9 mouse cellular contexts compared by ENCODE assay signal in the genomic region with DNA sequence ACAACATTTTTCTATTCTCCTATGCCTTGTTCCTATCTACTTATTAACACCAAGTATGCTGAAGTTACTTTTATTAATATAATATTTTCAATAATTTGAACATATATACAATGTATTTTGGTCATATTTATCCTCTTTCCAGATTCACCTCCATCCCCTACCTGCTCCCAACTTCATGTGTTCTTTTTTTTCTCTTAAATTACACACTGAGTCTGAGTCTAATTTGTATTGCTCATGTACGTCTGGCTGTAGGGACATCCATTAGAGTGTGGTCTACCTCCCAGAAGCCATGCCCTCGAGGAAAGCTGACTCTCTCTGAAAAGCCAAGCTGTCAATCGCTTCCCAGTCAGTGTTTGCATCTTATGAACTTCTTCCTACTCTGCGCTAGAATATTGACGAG. TPM values are rescaled to one million over a fixed set of nuclear protein-coding genes. Genes with fewer than 3 reads are reported as not detected.
DNase-seq lines count a peak whose midpoint lies in the region; ATAC-seq and TF ChIP-seq lines count a peak whose summit lies in the region.
"Had no signal": no experiment of that assay in that cellular context is flagged by ENCODE, and none has a peak within 500 bp of the region (broad histone marks: within the 10 kb centered on the region; RNA-seq: fewer than 3 reads in every experiment).

A gene (plus strand): TSS at position 301 of the 400 bp plus-strand sequence.

- no peak for TF ChIP-seq CTCF in G1E (IDR thresholded peaks at IDR 0.05; ENCODE audit: low read depth, low read length)

- peaks cover 18% of the 10 kb centered on the region for H3K4me1 ChIP-seq in heart, embryonic 13.5 days
- H3K4me1 ChIP-seq in G1E (ENCODE audit: insufficient read depth, low read depth, low read length): peaks cover 21% of the 10 kb centered on the region
- H3K4me1 ChIP-seq in forebrain, embryonic 15.5 days: peaks cover 15% of the 10 kb centered on the region
- H3K4me1 ChIP-seq in liver, embryonic 15.5 days (replicated peaks): peaks cover 28% of the 10 kb centered on the region

- no peak for ATAC-seq in heart, embryonic 13.5 days (ENCODE audit: extremely low read depth, insufficient number of reproducible peaks, low FRiP score, low TSS enrichment)
- ATAC-seq in G1E (ENCODE audit: extremely low read depth, insufficient number of reproducible peaks, low FRiP score, poor library complexity, severe bottlenecking): no peak
- ATAC-seq in forebrain, embryonic 15.5 days (replicated peaks): no peak
- ATAC-seq in liver, embryonic 15.5 days (ENCODE audit: insufficient read depth): no peak

- peak within 1 kb of the TSS; percentile 89 for H3K9ac ChIP-seq in heart, embryonic 13.5 days
- H3K9ac ChIP-seq in forebrain, embryonic 15.5 days (replicated peaks): peak within 1 kb of the TSS; percentile 84
- H3K9ac ChIP-seq in liver, embryonic 15.5 days: no peak within 1 kb of the TSS

- WGBS in heart, embryonic 13.5 days: 79% methylated on average over 5 of the region's 5 CpGs
- WGBS in forebrain, embryonic 15.5 days: 78% methylated on average over 5 of the region's 5 CpGs
- 58% methylated on average over 5 of the region's 5 CpGs for WGBS in liver, embryonic 15.5 days (ENCODE audit: insufficient replicate concordance)

- no peak for DNase-seq in heart, postnatal 4 days
- DNase-seq in G1E (ENCODE audit: low spot score): no peak
- no peak for DNase-seq in urinary bladder, postnatal 4 days (ENCODE audit: low spot score in 2 of 2)
- DNase-seq in embryo, embryonic 10 days (ENCODE audit: low spot score): no peak
- DNase-seq in retina, embryonic 14.5 days (ENCODE audit: low spot score): no peak
- DNase-seq: cerebellum, postnatal 36 days had no signal

- peak within 1 kb of the TSS; percentile 92 for H3K4me2 ChIP-seq in heart, embryonic 13.5 days
- H3K4me2 ChIP-seq in forebrain, embryonic 15.5 days (replicated peaks): peak within 1 kb of the TSS; percentile 64
- peak within 1 kb of the TSS; percentile 92 for H3K4me2 ChIP-seq in liver, embryonic 15.5 days

- H3K27me3 ChIP-seq in heart, embryonic 13.5 days (replicated peaks): no peaks in the 10 kb centered on the region
- peaks cover 13% of the 10 kb centered on the region for H3K27me3 ChIP-seq in G1E (ENCODE audit: insufficient read depth, low read length)
- no peaks in the 10 kb centered on the region for H3K27me3 ChIP-seq in forebrain, embryonic 15.5 days
- peaks cover 28% of the 10 kb centered on the region for H3K27me3 ChIP-seq in liver, embryonic 15.5 days

- H3K4me3 ChIP-seq in heart, embryonic 13.5 days: peak within 1 kb of the TSS; percentile 82
- peak within 1 kb of the TSS; percentile 76; the same call in 1 of the 2 replicates for H3K4me3 ChIP-seq in G1E (ENCODE audit: low read depth, low read length)
- peak within 1 kb of the TSS; percentile 70 for H3K4me3 ChIP-seq in forebrain, embryonic 15.5 days
- peak within 1 kb of the TSS; percentile 67 for H3K4me3 ChIP-seq in liver, embryonic 15.5 days (replicated peaks)

- H3K36me3 ChIP-seq in heart, embryonic 13.5 days: no peaks in the 10 kb centered on the region
- no peaks in the 10 kb centered on the region for H3K36me3 ChIP-seq in G1E (replicated peaks)
- H3K36me3 ChIP-seq in forebrain, embryonic 15.5 days: no peaks in the 10 kb centered on the region
- H3K36me3 ChIP-seq in liver, embryonic 15.5 days (replicated peaks): no peaks in the 10 kb centered on the region

- H3K9me3 ChIP-seq in heart, embryonic 13.5 days: no peaks in the 10 kb centered on the region
- H3K9me3 ChIP-seq in G1E (replicated peaks): no peaks in the 10 kb centered on the region
- H3K9me3 ChIP-seq in forebrain, embryonic 15.5 days: no peaks in the 10 kb centered on the region
- no peaks in the 10 kb centered on the region for H3K9me3 ChIP-seq in liver, embryonic 15.5 days (replicated peaks)

- peak within 1 kb of the TSS; percentile 96 for H3K27ac ChIP-seq in heart, embryonic 13.5 days (replicated peaks)
- peak within 1 kb of the TSS; percentile 85 for H3K27ac ChIP-seq in forebrain, embryonic 15.5 days (replicated peaks)
- H3K27ac ChIP-seq in liver, embryonic 15.5 days (replicated peaks): peak within 1 kb of the TSS; percentile 86; the same call in 1 of the 2 replicates

RNA-seq across cellular contexts. Expression of the gene that starts here (rescaled TPM):
- polyA plus RNA-seq in heart, embryonic 13.5 days (2015; fragmentation: Nextera tagmentation; extraction: Ambion mirVana): 0.48 and 0.78 TPM in 2 replicates
- under 1 TPM; 0.20 to 0.38 TPM for total RNA-seq in heart, postnatal 4 days (2021)
- total RNA-seq in G1E (2014; fragmentation: Nextera tagmentation): not detected in 2 replicates
- 0.22 and 0.23 TPM in 2 replicates for total RNA-seq in G1E (2017)
- not detected in 2 replicates for polyA plus RNA-seq in G1E (2012)
- 0.48 and 0.52 TPM in 2 replicates for polyA plus RNA-seq in forebrain, embryonic 15.5 days (2015; fragmentation: Nextera tagmentation; extraction: Ambion mirVana)
- 0.15 and 0.26 TPM in 2 replicates for polyA plus RNA-seq in liver, embryonic 15.5 days (2015; fragmentation: Nextera tagmentation; extraction: Ambion mirVana)
